Mouse (Mus musculus) thymus, postnatal 0 days (tissue): ENCODE data around the gene Cdk5r2. TPM values are rescaled to one million over a fixed set of nuclear protein-coding genes. Genes with fewer than 3 reads are reported as not detected.

Experiments
- DNase-seq: peaks from one replicate; pipeline ENCODE4 v3.0.0-alpha.2; 2015; ENCODE audit warnings: low spot score
- microRNA counts: library from miRNA; unstranded; fragments of <30 nt; microRNA quantifications from one replicate; lab custom pipeline; 2015
- microRNA-seq: library from miRNA; unstranded; fragments of <30 nt; microRNA quantifications from one replicate; pipeline ENCODE4, GENCODE M21; 2016; ENCODE audit warnings: borderline number of aligned reads
- polyA plus RNA-seq: library from polyadenylated mRNA; unstranded; fragments of >200 nt; fragmentation: Nextera tagmentation; extraction: Ambion mirVana; gene quantifications from 2 replicates; pipeline ENCODE4 v1.2.1, GENCODE M21; 2015

The Cdk5r2 gene
- polyA plus RNA-seq, 1 experiment from 2014 or later = not detected

- DNase-seq = peak; percentile 31
Measured at GRCm38 (mm10) chr1:74891513-74891912, 36.8 kb downstream of the Cdk5r2 start.

GRCm38 (mm10) chr1:74892351-74893133 lies 37.8 kb downstream of the Cdk5r2 start:
- no peak for DNase-seq

- DNase-seq = peak; percentile 30
Measured at GRCm38 (mm10) chr1:74893134-74893855, 38.6 kb downstream of the Cdk5r2 start, which contains the start of gene Cryba2. TSS of gene Cryba2 (minus strand) at chr1:74893143.

GRCm38 (mm10) chr1:74894966-74895365 lies 40.2 kb downstream of the Cdk5r2 start:
- peak; percentile 42 for DNase-seq

DNA sequence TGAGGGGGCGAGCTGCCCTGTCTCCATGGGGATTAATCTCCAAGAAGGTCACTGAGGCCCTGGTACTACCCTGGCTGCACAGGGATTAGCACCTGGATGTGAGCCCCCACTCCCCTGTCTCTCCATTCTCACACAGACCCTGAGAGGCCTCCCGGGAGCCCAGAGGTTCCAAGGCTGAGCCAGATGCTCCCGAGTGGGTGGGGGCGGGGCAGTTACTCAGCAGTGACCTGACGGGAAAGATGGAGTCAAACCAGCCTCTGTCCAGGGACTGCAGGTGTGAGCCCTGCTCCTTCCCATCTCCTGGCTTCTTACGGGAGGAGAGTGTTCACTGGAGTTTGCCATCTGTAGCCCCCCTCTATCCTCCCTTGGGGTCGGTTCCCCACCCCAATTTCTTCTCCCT lies 43.2 kb downstream of the Cdk5r2 start:
- DNase-seq = no peak

GRCm38 (mm10) chr1:74898656-74899431 lies 44.1 kb downstream of the Cdk5r2 start:
- DNase-seq = no peak

DNA sequence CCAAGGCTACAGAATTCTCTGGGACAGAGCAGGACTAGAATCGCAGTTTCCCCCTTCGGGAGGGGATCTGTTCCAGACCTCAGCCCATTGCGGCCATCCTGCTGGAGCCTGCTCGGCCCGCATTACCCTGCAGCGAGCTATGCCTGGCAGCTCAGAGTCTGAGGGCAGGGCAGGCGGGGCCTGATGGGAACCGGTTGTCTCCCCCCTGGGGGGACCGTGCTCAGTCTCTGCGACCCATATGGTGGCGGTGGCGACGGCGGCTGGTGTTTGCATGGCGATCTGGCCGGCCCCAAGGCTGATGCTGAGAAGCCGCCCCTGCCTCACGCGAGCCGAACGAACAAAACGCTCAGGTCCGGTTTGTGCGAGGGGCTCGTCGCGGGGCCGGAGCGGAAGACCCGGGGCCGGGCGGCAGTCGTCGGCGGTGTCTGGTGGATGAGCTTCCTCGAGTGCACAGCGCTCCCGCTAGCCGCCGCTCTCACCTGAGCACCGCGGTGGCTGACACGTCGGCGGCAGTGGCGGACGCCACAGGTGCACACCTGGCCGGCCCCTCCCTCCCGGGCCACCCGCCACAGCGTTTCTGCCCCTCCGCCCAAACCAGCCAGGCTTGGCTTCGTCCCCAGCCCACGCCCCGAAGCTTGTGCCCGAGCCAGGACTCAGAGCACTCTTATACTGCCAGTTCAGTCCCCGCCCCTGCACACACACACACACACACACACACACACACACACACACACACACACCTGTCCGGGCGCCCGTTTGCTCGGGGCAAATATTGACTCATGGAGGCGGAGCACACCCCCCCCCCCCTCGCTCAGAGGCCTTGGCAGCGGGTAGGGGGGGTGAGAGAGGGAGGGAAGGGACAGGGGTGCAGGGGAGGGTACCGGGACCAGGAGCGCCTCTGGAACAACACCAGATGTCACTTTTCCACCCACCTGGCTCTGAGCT lies 45.9 kb downstream of the Cdk5r2 start:
- DNase-seq = no peak

DNA sequence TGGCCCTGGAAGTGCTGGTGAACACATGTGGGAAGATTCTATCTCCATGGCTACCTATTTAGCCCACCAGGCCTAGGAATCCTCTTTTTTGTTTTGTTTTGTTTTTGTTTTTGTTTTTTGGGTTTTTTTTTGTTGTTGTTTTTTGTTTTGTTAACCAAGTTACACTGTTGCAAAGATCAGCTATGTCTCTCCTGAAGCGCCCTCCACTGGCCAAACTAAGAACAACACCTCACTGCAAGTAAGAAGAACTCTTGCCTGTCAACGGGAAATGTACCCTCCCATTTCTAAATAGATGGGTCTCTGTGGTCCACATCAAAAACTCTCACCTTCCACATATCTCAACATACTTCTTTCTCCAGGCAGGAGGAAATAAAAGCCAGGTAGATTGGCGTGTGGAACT lies 47.0 kb downstream of the Cdk5r2 start:
- DNase-seq = peak; percentile 32

GRCm38 (mm10) chr1:74902191-74902590 lies 47.5 kb downstream of the Cdk5r2 start:
- no peak for DNase-seq

MicroRNAs within 50 kb of the gene (microRNA counts, 519-probe panel; counts per million panel counts)
- 4,980 counts per million, percentile 84 among the panel's probes with 10 or more counts for microRNA mmu-miR-375 (lab: Ali Mortazavi, UCI)

Small RNAs within 50 kb of the gene (microRNA-seq; reads per million reads assigned to microRNA genes)
- gene Mir375 = 7,598 reads per million, percentile 89 among the genes with 10 or more reads in this experiment

Other genes with a start within 250 kb of the Cdk5r2 start
- gene Ttll4, start 193.2 kb upstream of the Cdk5r2 start, polyA plus RNA-seq = 8.9 and 10.0 TPM in 2 replicates
- gene Cyp27a1, start 141.4 kb upstream of the Cdk5r2 start, polyA plus RNA-seq = 4.0 and 5.1 TPM in 2 replicates
- gene Prkag3, start 105.7 kb upstream of the Cdk5r2 start, polyA plus RNA-seq = 0.16 TPM in 1 of 2 replicates, not detected in the other
- 1.6 and 2.6 TPM in 2 replicates for gene Wnt6, start 83.0 kb upstream of the Cdk5r2 start, polyA plus RNA-seq
- 1.6 and 1.9 TPM in 2 replicates for gene Wnt10a, start 63.4 kb upstream of the Cdk5r2 start, polyA plus RNA-seq
- not detected in 2 replicates for gene Fev, start 30.5 kb downstream of the Cdk5r2 start, polyA plus RNA-seq
- gene Cryba2, start 38.2 kb downstream of the Cdk5r2 start, polyA plus RNA-seq = 0.37 and 1.1 TPM in 2 replicates
- gene Cfap65, start 80.7 kb downstream of the Cdk5r2 start, polyA plus RNA-seq = 0.04 and 0.08 TPM in 2 replicates
- 0.21 and 0.22 TPM in 2 replicates for gene Ihh, start 96.7 kb downstream of the Cdk5r2 start, polyA plus RNA-seq